Mouse (Mus musculus) embryonic facial prominence, embryonic 14.5 days (tissue): ENCODE measurements at regions not wholly inside any gene's neighbourhood (a gene's known extent, or its start where the extent isn't known, plus 50 kb on each side); places are given as distances from the start of the nearest gene placed in this dataset.
A peak's percentile ranks its signal among the peaks of the same experiment; 100 is the strongest.

ENCODE experiments used
- ATAC-seq: fragments of 200-750 bp; cut with Nextera tagmentation; 2 replicates; pipeline ENCODE4 v1.8.0; 2017; ENCODE audit warnings: low read depth, moderate number of reproducible peaks, moderate TSS enrichment
- DNase-seq: peaks from one replicate; pipeline ENCODE4 v3.0.0-alpha.2; 2015; ENCODE audit warnings: low spot score
- H3K27ac ChIP-seq: fragments of 300-500 bp; sonication (generic); replicated peaks from 2 replicates; pipeline ENCODE4 v1.5.1; 2014; ENCODE audit warnings: low read depth, mild to moderate bottlenecking, low read length, moderate library complexity
- H3K27me3 ChIP-seq: fragments of 300-500 bp; sonication (generic); replicated peaks from 2 replicates; pipeline ENCODE4 v1.6.1; 2014; ENCODE audit warnings: low read length; ENCODE audit not compliant: control insufficient read depth, insufficient read depth
- H3K36me3 ChIP-seq: fragments of 300-500 bp; sonication (generic); 2 replicates; pipeline ENCODE4 v1.6.1; 2014; ENCODE audit warnings: low read length, mixed read lengths; ENCODE audit not compliant: control insufficient read depth, insufficient read depth
- H3K4me1 ChIP-seq: fragments of 300-500 bp; sonication (generic); 2 replicates; pipeline ENCODE4 v1.6.1; 2014; ENCODE audit warnings: antibody characterized with exemption, low read length; ENCODE audit not compliant: control insufficient read depth, insufficient read depth
- H3K4me2 ChIP-seq: fragments of 300-500 bp; sonication (generic); 2 replicates; pipeline ENCODE4 v1.6.1; 2014; ENCODE audit warnings: low read depth, mild to moderate bottlenecking, low read length, moderate library complexity, mixed read lengths
- H3K4me3 ChIP-seq: fragments of 300-500 bp; sonication (generic); 2 replicates; pipeline ENCODE4 v1.5.1; 2014; ENCODE audit warnings: low read depth, mild to moderate bottlenecking, low read length
- H3K9ac ChIP-seq: fragments of 300-500 bp; sonication (generic); 2 replicates; pipeline ENCODE4 v1.6.1; 2014; ENCODE audit warnings: low read depth, mild to moderate bottlenecking, low read length, moderate library complexity, mixed read lengths
- H3K9me3 ChIP-seq: fragments of 300-500 bp; sonication (generic); 2 replicates; pipeline ENCODE4 v1.6.1; 2016; ENCODE audit warnings: low read length; ENCODE audit not compliant: control insufficient read depth
- WGBS: fragments of 180-500 bp; shearing (Covaris S2); extraction: QIAGEN DNeasy Blood & Tissue Kit; methylation state at CpG from one replicate; pipeline ENCODE4 v1.1.7; 2014; 5-methylcytosine and 5-hydroxymethylcytosine counted together

- DNase-seq, result no peak
- Histone ChIP-seq H3K9ac (no peak overlapping the region), H3K27ac (no peak overlapping the region), H3K4me3 (no peak overlapping the region), H3K9me3 (no peaks in the 10 kb centered on the region), H3K4me1 (peaks cover 14% of the 10 kb centered on the region), H3K4me2 (peak overlapping the region; percentile 95; the same call in 1 of the 2 replicates), H3K36me3 (peaks cover 15% of the 10 kb centered on the region), H3K27me3 (no peaks in the 10 kb centered on the region; the same call in 1 of the 2 replicates)
- 63% methylated on average over 5 of the region's 5 CpGs for WGBS
- ATAC-seq, result no peak
Measured at GRCm38 (mm10) chr14:115039524-115039923, 52.5 kb upstream of the Gpc5 start.

GRCm38 (mm10) chr14:115040091-115040571, 51.9 kb upstream of the Gpc5 start:
- H3K27me3 ChIP-seq, result no peaks in the 10 kb centered on the region; the same call in 1 of the 2 replicates
- H3K9ac ChIP-seq, result peak overlapping the region; percentile 99
- H3K36me3 ChIP-seq, result peaks cover 22% of the 10 kb centered on the region
- WGBS, result 2% methylated on average over 19 of the region's 30 CpGs
- peak; percentile 73 for DNase-seq
- H3K4me2 ChIP-seq, result peak overlapping the region; percentile 95
- peak overlapping the region; percentile 92 for H3K4me3 ChIP-seq
- no peaks in the 10 kb centered on the region for H3K9me3 ChIP-seq
- 0 out of 2 replicates have a peak, but pooled peaks have one; percentile 10 for ATAC-seq
- H3K4me1 ChIP-seq, result peaks cover 14% of the 10 kb centered on the region
- H3K27ac ChIP-seq, result peak overlapping the region; percentile 93

DNA sequence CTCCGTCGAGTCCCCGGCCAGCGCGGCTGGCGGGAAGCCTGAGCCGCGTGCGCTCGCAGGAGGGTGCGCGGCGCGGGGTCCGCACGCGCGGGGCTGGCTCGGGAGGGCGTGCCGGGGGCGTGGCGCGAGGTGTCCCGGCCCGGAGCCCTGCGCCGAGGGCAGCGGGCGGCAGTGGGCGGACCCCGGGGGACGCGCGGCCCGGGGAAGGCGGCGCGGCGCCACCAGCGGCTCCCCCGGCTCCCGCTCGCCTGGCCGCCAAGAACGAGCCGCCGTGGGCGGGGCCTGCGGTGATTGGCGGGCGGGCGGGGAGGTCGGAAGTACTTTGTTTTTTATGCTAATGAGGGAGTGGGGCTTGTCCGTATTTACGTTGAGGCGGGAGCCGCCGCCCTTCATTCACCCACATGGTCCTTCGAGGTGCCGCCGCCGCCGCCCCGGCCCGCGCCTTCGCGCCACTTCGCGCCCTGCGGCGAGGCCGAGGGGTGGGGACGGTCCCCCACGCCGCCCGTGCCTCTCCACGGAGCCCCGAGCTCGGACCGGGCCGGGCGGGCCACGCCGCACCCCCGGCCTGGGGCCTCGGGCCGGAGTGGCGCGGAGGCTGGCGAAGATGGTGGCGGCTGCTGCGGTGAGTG, 51.3 kb upstream of the Gpc5 start:
- peak; percentile 95 for DNase-seq
- peak; percentile 91 for ATAC-seq

DNA sequence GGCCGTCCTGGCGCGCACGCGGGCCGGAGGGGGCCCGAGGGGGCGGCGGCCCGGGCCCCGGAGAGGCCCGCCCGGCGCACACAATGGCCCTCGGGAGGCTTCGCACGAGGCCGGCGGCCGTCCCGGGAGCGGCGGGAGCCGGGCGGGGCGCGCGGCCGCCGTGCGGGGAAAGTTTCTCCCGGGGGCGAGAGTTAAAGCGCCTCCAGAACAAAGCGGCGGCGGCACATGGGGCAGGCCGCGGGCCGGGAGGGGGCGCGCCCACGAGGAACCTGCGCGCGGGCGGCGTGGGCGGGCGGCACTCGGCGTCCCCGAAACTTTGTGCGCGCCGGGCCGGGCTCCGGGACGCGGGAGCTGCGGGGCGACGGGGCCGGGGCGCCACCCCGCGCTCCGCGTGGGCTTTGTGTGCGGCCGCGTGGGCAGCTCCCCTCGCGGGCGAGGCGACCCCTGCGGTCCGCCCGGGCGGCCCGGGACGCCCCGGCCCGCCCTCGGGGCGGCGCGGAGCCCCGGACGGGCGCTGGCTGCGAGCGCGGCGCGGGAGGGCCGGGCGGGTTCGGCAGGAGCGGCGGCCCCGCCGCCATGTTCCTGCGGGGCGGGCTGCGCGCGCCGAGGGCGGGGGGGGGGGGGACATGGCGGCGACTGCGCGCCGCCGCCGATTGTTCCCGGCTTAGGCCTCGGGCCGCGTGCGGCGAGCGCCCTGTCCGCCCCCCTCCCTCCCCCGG, 50.5 kb upstream of the Gpc5 start:
- peak overlapping the region; percentile 95 for H3K4me2 ChIP-seq
- H3K27ac ChIP-seq, result peak overlapping the region; percentile 93
- peak overlapping the region; percentile 92 for H3K4me3 ChIP-seq
- peaks cover 34% of the 10 kb centered on the region for H3K36me3 ChIP-seq
- no peaks in the 10 kb centered on the region for H3K9me3 ChIP-seq
- H3K9ac ChIP-seq, result peak overlapping the region; percentile 99
- H3K4me1 ChIP-seq, result peaks cover 14% of the 10 kb centered on the region
- ATAC-seq (peak; percentile 31), DNase-seq (no peak)
- no peaks in the 10 kb centered on the region; the same call in 1 of the 2 replicates for H3K27me3 ChIP-seq
- 0% methylated on average over 11 of the region's 126 CpGs for WGBS

More for the DNA sequence above, 51.3 kb upstream of the Gpc5 start:
- Histone ChIP-seq H3K27ac (peak overlapping the region; percentile 93), H3K4me2 (peak overlapping the region; percentile 95), H3K9ac (peak overlapping the region; percentile 99), H3K4me3 (peak overlapping the region; percentile 92), H3K36me3 (peaks cover 27% of the 10 kb centered on the region), H3K9me3 (no peaks in the 10 kb centered on the region), H3K27me3 (no peaks in the 10 kb centered on the region; the same call in 1 of the 2 replicates), H3K4me1 (peaks cover 14% of the 10 kb centered on the region)
- 0% methylated on average over 36 of the region's 94 CpGs for WGBS

GRCm38 (mm10) chr14:115042055-115042564, 49.9 kb upstream of the Gpc5 start:
- H3K9me3 ChIP-seq, result no peaks in the 10 kb centered on the region
- 0% methylated on average over 22 of the region's 51 CpGs for WGBS

More at GRCm38 (mm10) chr14:115042055-115042564, 49.9 kb upstream of the Gpc5 start:
- no peaks in the 10 kb centered on the region; the same call in 1 of the 2 replicates for H3K27me3 ChIP-seq
- H3K9ac ChIP-seq, result peak overlapping the region; percentile 99
- H3K36me3 ChIP-seq, result peaks cover 40% of the 10 kb centered on the region
- peaks cover 14% of the 10 kb centered on the region for H3K4me1 ChIP-seq
- ATAC-seq (peak; percentile 81), DNase-seq (peak; percentile 87)
- H3K4me2 ChIP-seq, result peak overlapping the region; percentile 78
- H3K4me3 ChIP-seq, result peak overlapping the region; percentile 92
- H3K27ac ChIP-seq, result peak overlapping the region; percentile 93
